Mouse (Mus musculus) T-helper 1 cell (primary cell): ENCODE results near the gene Dcun1d3.

ENCODE experiments used
- in situ Hi-C: fragments of 300-600 bp; cut with MboI, MseI; formaldehyde crosslinking; loops from one replicate; pipeline ENCODE4 v1.15.1; 2025; ENCODE audit warnings: high pct_unique_total_duplicates

Dcun1d3 gene

DNA sequence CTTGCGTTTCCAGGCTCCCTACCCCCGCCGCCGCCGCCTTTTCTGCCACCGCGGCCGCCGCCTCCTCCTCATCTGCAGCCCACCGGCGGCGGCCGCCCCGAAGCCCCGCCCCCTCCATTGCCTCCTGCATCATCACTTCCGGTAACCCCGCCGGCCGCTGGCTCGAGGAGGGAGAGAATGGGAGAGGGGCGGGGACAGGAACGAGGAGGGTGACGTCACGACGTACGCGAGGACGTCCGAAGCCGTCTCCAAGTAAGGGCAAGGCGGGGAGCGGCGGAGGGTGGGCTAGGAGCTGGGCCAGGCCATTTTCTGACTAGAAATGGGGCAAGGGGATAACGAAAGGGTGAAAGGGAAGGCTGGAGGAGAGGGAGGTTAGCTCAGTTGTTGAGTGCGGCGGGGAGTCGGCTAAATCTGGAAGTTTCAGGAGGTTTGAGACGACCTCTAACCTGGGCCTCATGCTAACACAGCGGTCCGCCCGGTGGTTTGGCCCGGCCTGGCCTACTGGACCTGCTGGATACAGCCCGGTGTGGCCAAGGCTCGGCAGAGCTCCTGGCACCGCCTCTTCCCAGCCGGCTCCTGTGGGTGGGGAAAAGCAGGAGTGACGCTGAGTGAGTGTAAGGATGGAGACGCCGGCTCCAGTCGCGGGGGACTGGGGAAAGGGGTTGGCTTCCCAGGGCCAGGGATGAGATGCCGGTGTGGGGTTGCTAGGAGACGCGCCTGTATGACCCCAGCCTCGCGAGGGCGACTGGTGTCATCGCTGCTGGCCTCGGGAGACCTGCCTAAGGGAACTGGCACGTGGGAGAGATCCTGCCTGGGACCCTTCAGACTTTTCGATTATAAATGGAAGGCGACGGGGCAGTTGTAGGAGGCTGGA lies at the start of gene Dcun1d3, which contains the start of gene Lyrm1:
TSS of gene Dcun1d3 (minus strand) at position 660 of the 874 bp plus-strand sequence.
TSS of gene Lyrm1 (plus strand) at position 223 of the 874 bp plus-strand sequence.
- in situ Hi-C loops: loop anchor here (10.0 kb wide), 1 partner anchor 1691 kb away; no protein-coding TSS in a partner anchor

DNA sequence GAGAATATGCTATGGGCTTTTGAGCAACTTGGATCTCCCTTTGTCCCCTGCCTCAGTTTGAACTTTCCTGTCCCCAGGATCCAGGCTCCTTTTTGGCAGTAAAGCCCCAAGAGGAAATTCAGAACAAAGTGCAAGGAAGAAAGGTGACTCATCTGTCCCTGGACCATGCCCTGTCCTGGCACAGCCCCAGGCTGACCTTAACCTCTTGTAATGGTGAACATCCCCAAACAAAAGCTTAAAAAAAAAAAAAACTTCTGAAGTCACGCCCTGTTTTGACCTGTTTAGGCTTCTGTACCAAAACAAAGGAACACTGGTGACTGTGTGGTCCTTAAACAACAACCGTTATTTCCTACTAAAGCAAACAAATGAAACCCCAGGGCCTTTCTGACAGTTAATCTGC lies 45.5 kb upstream of the Dcun1d3 start:
- in situ Hi-C loops: no loop called here

DNA sequence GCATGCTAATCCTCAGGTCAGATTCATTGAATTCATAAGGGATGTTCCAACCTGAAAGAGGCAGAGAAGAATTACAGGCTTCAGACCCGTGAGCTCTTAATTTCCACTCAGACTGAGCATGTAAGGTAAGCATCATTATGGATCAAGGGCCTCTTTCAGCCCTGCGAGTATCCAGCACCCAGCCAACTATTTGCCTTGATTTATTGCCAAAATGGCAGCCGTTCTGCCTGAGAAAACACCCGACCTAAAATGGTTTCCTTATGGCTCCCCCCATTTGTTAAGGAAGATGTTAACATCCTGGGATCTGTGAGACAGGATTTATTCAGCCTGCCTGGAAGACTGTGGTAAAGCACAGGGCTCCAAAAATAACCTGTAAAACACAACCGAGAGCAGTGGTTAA lies 40.9 kb upstream of the Dcun1d3 start:
- in situ Hi-C loops: no loop called here

DNA sequence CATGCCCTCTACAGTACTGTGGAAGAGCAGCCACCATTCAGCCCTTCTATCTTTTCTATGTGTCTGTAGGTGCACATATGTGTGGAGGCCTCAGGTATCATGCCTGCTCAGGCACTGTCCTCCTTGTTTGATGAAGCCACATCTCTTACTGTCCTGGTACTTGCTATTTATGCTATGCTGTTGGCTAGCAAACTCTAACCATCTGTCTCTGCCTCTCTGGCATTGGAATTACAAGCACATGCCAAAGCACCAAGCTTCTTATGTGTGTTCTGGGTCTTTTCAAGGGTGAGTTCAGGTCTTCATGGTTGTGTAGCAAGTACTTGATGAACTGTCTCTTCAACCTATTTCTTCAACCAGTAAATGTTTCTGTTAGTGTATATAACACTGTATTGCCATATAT lies 40.2 kb upstream of the Dcun1d3 start:
- in situ Hi-C loops: no loop called here

DNA sequence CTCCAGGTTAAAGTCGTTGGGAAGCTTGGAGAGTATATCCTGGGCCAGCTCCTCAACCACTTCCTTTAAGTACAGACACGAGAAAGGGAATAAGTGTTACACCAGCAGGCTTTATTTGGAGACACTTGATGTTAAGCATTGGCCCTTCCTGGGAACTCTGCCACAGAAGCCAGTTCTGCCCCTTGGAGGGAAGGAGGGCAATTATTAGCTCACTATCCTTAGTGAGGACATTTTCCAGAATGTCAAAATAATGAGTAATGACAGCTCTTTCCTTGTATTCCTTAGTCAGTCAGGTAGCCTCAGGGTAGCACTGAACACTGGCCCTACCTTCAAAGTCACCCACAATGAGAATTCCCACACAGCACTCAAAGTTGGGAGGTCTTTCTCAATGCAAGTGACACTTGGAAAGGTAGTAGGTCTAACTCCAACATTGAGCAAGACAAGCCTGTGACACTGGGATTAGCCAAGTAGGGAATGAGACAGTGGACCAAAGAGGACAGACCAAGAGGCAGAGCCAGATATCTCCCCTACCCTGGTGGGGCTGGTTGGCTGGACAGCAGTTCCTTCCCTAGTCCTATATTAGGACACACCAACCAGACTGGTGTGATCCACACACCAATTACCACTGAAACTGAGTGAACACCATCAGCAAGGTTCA lies 32.8 kb upstream of the Dcun1d3 start:
- in situ Hi-C loops: loop anchor here (10.0 kb wide), 1 partner anchor 1676 kb away; no protein-coding TSS in a partner anchor

DNA sequence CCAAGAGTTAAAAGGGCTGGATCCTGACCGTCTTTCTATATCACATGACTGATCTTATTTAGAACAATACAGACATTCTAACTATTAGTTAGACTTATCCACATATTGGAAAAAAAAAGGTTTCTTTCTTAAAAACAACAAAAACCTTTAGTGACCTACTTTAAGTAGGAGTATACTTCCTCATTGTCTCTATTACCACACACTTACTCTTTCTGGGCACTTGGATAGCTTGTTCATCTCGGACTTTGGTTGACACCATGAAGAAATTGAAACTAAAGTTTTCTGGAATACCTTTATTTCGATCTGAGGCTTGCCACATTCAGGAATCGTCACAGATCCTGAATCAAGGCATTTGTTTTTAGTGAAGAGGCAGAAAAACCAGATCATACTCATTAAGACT lies 25.0 kb upstream of the Dcun1d3 start:
- in situ Hi-C loops: loop anchor here (10.0 kb wide), 1 partner anchor 1684 kb away; no protein-coding TSS in a partner anchor

- in situ Hi-C loops: loop anchor here (10.0 kb wide), 1 partner anchor 1684 kb away; no protein-coding TSS in a partner anchor
Measured at GRCm38 (mm10) chr7:119920457-119920856, 24.4 kb upstream of the Dcun1d3 start.

- in situ Hi-C loops: no loop called here
Measured at GRCm38 (mm10) chr7:119911727-119912126, 15.6 kb upstream of the Dcun1d3 start.

GRCm38 (mm10) chr7:119906523-119907215 lies 10.6 kb upstream of the Dcun1d3 start:
- in situ Hi-C loops: no loop called here

DNA sequence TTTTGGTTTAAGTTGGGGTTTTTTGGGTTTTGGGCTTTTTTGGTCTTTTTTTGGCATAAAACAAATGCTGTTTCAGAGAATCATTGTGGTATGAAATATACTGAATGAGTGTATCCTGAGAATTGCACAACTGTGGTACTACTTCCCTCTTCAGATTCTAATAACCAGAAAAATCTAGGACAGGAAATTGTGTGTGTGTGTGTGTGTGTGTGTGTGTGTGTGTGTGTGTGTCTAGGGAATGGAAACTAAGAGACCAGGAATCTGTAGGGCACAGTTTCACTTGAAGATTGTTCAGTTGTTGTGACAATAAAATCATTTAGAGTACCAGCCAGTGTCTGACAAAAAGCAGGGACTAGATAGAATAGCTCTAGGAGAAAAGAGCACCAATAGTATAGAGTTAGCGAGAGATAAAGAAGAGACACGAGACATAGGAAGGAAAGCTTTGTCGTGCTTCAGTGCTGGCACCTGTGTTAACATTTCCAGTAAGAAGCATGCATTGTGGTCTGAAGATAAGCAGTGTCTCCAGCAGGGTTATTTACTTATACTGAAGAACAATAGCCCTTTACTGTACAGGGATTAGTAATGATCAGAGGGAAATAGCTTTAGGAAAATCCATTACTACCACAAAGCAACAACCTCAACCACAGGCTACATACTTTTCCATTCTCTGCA lies 3.4 kb upstream of the Dcun1d3 start:
- in situ Hi-C loops: loop anchor here (10.0 kb wide), 1 partner anchor 1695 kb away; no protein-coding TSS in a partner anchor

DNA sequence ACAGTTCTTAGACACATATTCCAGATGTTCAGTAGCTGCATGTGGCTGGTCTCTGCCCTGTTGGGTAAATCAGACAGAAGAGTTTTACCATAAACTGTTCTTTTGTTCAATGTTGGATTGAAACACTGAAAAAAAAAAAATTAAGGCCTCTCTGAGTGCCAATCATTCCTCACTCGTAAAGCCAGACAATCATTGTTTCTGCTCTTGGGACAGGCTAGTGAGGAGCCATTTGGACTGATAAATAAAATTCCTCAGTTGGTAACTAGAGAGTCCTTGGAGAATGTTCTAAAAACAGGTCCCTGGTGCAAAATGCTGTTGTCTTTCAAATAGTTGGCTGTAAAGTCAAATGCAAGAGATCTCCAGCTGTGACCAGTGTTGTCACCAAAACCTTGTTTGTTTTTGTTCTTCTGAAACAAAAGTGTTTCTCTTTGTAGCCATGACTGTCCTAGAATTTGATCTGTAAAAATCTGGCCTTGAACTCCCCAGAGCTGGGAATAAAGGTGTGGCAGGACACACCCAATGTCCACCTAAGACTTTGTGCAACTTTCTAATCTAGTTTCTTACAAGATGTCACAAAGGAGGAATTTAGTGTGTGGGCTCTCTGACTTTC lies 2.3 kb upstream of the Dcun1d3 start:
- in situ Hi-C loops: loop anchor here (10.0 kb wide), 1 partner anchor 1694 kb away; no protein-coding TSS in a partner anchor

DNA sequence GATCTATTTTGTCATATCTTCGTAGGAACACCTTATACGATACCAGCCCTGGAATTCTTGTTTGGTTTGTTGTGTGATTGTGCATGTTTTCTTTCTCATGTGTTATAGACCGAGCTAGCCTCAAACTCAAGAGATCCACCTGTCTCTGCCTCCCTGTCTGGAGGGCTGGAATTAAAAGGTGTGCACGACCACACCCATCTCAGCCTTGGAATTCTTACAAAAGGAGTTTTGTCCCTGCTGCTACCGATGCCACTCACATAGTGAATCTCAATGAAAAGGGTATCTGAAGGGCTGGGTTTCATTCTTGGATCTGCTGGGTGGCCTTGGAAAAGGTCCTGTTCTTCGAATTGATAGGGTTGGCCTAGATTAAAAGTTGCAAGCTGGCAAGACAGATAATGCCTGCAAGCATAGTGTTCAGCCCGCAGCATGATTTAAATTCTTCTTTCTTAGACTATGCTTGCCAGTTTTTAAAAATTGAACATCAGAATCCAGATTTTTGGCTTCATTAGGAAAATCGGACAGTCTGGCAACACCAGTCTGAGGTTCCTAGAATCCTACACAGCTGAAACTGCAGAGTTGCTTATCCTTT lies 1.5 kb upstream of the Dcun1d3 start:
- in situ Hi-C loops: loop anchor here (10.0 kb wide), 1 partner anchor 1693 kb away; no protein-coding TSS in a partner anchor

GRCm38 (mm10) chr7:119894818-119895544 lies 1.1 kb downstream of the Dcun1d3 start:
- in situ Hi-C loops: loop anchor here (10.0 kb wide), 1 partner anchor 1690 kb away; no protein-coding TSS in a partner anchor

GRCm38 (mm10) chr7:119892742-119893141 lies 3.4 kb downstream of the Dcun1d3 start:
- in situ Hi-C loops: loop anchor here (10.0 kb wide), 1 partner anchor 1688 kb away; no protein-coding TSS in a partner anchor

DNA sequence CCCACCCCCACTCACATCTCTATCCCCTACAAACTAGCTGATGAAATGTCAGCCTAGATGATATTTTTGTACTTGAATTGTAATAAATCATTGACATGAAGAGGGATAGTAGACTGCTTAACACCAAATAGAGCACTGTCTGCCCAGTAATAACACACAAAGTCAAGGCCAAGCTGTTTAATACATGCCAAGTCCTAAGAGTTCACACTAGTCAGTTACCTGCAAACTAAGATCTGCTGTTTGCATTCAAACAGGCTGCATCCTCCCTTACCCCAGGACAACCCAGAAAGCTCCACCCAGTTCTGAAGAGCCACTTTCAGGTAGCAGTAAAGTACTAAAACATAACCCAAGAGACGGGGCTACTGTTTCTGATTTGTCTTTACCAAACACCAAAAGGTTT lies 3.9 kb downstream of the Dcun1d3 start:
- in situ Hi-C loops: loop anchor here (10.0 kb wide), 1 partner anchor 1687 kb away; no protein-coding TSS in a partner anchor

DNA sequence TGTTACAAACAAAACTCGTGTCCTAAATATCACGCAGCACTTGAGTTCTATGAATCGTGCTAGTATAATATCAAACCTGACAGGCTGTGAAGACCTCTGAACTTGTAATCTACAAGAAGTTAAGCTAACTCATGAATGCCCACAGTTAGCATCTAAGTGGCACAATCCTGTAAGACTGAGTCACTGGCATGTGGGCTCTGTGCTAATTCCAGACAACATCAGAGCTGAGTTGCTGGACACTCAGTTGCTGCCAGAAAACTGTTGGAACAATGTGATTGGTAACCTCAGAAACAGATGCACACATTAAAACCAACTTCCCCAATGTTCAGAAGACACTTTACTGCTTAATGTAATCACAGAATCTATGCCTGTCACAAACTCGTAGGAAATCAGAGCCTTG lies 8.2 kb downstream of the Dcun1d3 start:
- in situ Hi-C loops: no loop called here

DNA sequence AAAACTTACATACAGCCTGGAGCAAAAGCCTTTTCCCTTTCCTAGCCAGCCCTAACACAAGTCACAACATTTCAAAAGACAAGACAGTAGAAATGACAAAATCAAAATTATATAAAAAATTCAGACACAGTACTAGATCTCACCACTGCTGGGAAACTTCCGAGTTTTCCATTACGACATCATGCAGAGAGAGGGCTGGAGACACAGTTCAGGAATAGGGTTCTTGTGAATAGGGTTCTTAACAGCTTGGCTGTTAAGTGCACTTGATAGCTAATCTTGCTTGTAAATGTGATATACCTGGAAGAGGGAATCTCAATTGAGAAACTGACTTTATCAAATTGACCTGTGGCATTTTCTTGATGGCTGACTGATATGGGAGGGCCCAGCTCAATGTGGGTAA lies 14.9 kb downstream of the Dcun1d3 start:
- in situ Hi-C loops: no loop called here

GRCm38 (mm10) chr7:119880345-119880744 lies 15.8 kb downstream of the Dcun1d3 start:
- in situ Hi-C loops: no loop called here

GRCm38 (mm10) chr7:119879171-119879570 lies 16.9 kb downstream of the Dcun1d3 start:
- in situ Hi-C loops: no loop called here
